Mouse (Mus musculus) olfactory bulb, adult 2 months (tissue): ENCODE measurements around the gene Tbx21.

Source experiments
- CTCF ChIP-seq: fragments of 200-500 bp; IDR thresholded peaks from 2 replicates; pipeline ENCODE4 v1.5.1; 2012; ENCODE audit warnings: low read depth, mild to moderate bottlenecking, low read length, moderate library complexity; ENCODE audit not compliant: insufficient read depth
- POLR2A ChIP-seq: fragments of 200-500 bp; IDR thresholded peaks from 2 replicates; pipeline ENCODE4 v1.6.1; 2012; ENCODE audit warnings: mild to moderate bottlenecking, low read depth, low read length, moderate library complexity; ENCODE audit not compliant: insufficient read depth

- TF ChIP-seq CTCF, result no peak
- no peak for TF ChIP-seq POLR2A
Measured at GRCm38 (mm10) chr11:97065538-97066295, 49.4 kb downstream of the Tbx21 start.
